Mouse (Mus musculus) forebrain, embryonic 16.5 days (tissue): ENCODE measurements around the gene Ccdc141. TPM values are rescaled to one million over a fixed set of nuclear protein-coding genes. Genes with fewer than 3 reads are reported as not detected.

Source experiments
- ATAC-seq: fragments of 200-750 bp; cut with Nextera tagmentation; 2 replicates; pipeline ENCODE4 v1.8.0; 2017; ENCODE audit warnings: mild to moderate bottlenecking, moderate library complexity
- H3K27ac ChIP-seq: fragments of 300-500 bp; sonication (generic); 2 replicates; pipeline ENCODE4 v1.5.1; 2014; ENCODE audit warnings: low read length, control low read depth
- H3K27me3 ChIP-seq: fragments of 300-500 bp; sonication (generic); replicated peaks from 2 replicates; pipeline ENCODE4 v1.6.1; 2014; ENCODE audit warnings: low read length; ENCODE audit not compliant: control insufficient read depth, insufficient read depth
- H3K36me3 ChIP-seq: fragments of 300-500 bp; sonication (generic); 2 replicates; pipeline ENCODE4 v1.6.1; 2014; ENCODE audit not compliant: control insufficient read depth, insufficient read depth
- H3K4me1 ChIP-seq: fragments of 300-500 bp; sonication (generic); replicated peaks from 2 replicates; pipeline ENCODE4 v1.6.1; 2014; ENCODE audit warnings: low read length; ENCODE audit not compliant: control insufficient read depth, insufficient read depth
- H3K4me2 ChIP-seq: fragments of 300-500 bp; sonication (generic); 2 replicates; pipeline ENCODE4 v1.6.1; 2014; ENCODE audit warnings: mild to moderate bottlenecking, low read length, control low read depth
- H3K4me3 ChIP-seq: fragments of 300-500 bp; sonication (generic); replicated peaks from 2 replicates; pipeline ENCODE4 v1.5.1; 2014; ENCODE audit warnings: mild to moderate bottlenecking, low read length, control low read depth
- H3K9ac ChIP-seq: fragments of 300-500 bp; sonication (generic); replicated peaks from 2 replicates; pipeline ENCODE4 v1.6.1; 2014; ENCODE audit warnings: low read depth, low read length, control low read depth
- H3K9me3 ChIP-seq: fragments of 300-500 bp; sonication (generic); 2 replicates; pipeline ENCODE4 v1.6.1; 2016; ENCODE audit warnings: low read length; ENCODE audit not compliant: control insufficient read depth
- WGBS: fragments of 180-500 bp; shearing (Covaris S2); extraction: QIAGEN DNeasy Blood & Tissue Kit; methylation state at CpG from one replicate; pipeline ENCODE4 v1.1.7; 2014; 5-methylcytosine and 5-hydroxymethylcytosine counted together
- polyA plus RNA-seq: library from polyadenylated mRNA; unstranded; fragments of >200 nt; fragmentation: Nextera tagmentation; extraction: Ambion mirVana; gene quantifications from 2 replicates; pipeline ENCODE4 v1.2.1, GENCODE M21; 2015

The Ccdc141 gene
- polyA plus RNA-seq, 1 experiment from 2014 or later, result 4.8 TPM

- H3K9me3 ChIP-seq, result no peaks in the 10 kb centered on the region
- ATAC-seq, result no peak
- H3K36me3 ChIP-seq, result no peaks in the 10 kb centered on the region
- no peaks in the 10 kb centered on the region for H3K27me3 ChIP-seq
- H3K4me2 ChIP-seq, result no peak overlapping the region
- no peak overlapping the region for H3K27ac ChIP-seq
- H3K4me3 ChIP-seq, result no peak overlapping the region
- no peak overlapping the region for H3K9ac ChIP-seq
- 93% methylated on average over 3 of the region's 3 CpGs for WGBS
- H3K4me1 ChIP-seq, result no peaks in the 10 kb centered on the region
Observed at GRCm38 (mm10) chr2:77106150-77106549, 64.3 kb downstream of the Ccdc141 start.

GRCm38 (mm10) chr2:77105006-77105715 is 65.3 kb downstream of the Ccdc141 start:
- Histone ChIP-seq H3K4me2 (no peak overlapping the region), H3K9ac (no peak overlapping the region), H3K27me3 (no peaks in the 10 kb centered on the region), H3K9me3 (no peaks in the 10 kb centered on the region), H3K36me3 (no peaks in the 10 kb centered on the region), H3K27ac (no peak overlapping the region), H3K4me1 (no peaks in the 10 kb centered on the region), H3K4me3 (no peak overlapping the region)
- ATAC-seq, result no peak
- WGBS, result 70% methylated on average over 8 of the region's 8 CpGs

- no peak overlapping the region for H3K4me3 ChIP-seq
- WGBS, result 87% methylated on average over 5 of the region's 5 CpGs
- H3K27ac ChIP-seq, result no peak overlapping the region
- H3K9ac ChIP-seq, result no peak overlapping the region
- H3K27me3 ChIP-seq, result no peaks in the 10 kb centered on the region
- H3K9me3 ChIP-seq, result no peaks in the 10 kb centered on the region
- H3K4me1 ChIP-seq, result no peaks in the 10 kb centered on the region
- H3K4me2 ChIP-seq, result no peak overlapping the region
- no peak for ATAC-seq
- H3K36me3 ChIP-seq, result no peaks in the 10 kb centered on the region
Observed at GRCm38 (mm10) chr2:77102516-77102915, 67.9 kb downstream of the Ccdc141 start.

GRCm38 (mm10) chr2:77099814-77100213 is 70.6 kb downstream of the Ccdc141 start:
- Histone ChIP-seq H3K9ac (no peak overlapping the region), H3K4me3 (no peak overlapping the region), H3K9me3 (no peaks in the 10 kb centered on the region), H3K27me3 (no peaks in the 10 kb centered on the region), H3K36me3 (no peaks in the 10 kb centered on the region), H3K4me1 (no peaks in the 10 kb centered on the region), H3K4me2 (no peak overlapping the region), H3K27ac (no peak overlapping the region)
- no peak for ATAC-seq
- WGBS, result 95% methylated on average over 2 of the region's 2 CpGs

- H3K4me3 ChIP-seq, result no peak overlapping the region
- H3K36me3 ChIP-seq, result no peaks in the 10 kb centered on the region
- no peak for ATAC-seq
- no peaks in the 10 kb centered on the region for H3K27me3 ChIP-seq
- no peak overlapping the region for H3K4me2 ChIP-seq
- H3K27ac ChIP-seq, result no peak overlapping the region
- no peaks in the 10 kb centered on the region for H3K4me1 ChIP-seq
- WGBS, result 94% methylated on average over 3 of the region's 3 CpGs
- H3K9me3 ChIP-seq, result no peaks in the 10 kb centered on the region
- no peak overlapping the region for H3K9ac ChIP-seq
Observed at GRCm38 (mm10) chr2:77098769-77099168, 71.7 kb downstream of the Ccdc141 start.

GRCm38 (mm10) chr2:77091749-77092148 is 78.7 kb downstream of the Ccdc141 start:
- Histone ChIP-seq H3K9ac (no peak overlapping the region), H3K4me3 (no peak overlapping the region), H3K27ac (no peak overlapping the region), H3K27me3 (no peaks in the 10 kb centered on the region), H3K4me1 (no peaks in the 10 kb centered on the region), H3K9me3 (no peaks in the 10 kb centered on the region), H3K36me3 (no peaks in the 10 kb centered on the region), H3K4me2 (no peak overlapping the region)
- no peak for ATAC-seq
- WGBS, result 79% methylated on average over 4 of the region's 4 CpGs

- no peak overlapping the region for H3K4me3 ChIP-seq
- H3K9ac ChIP-seq, result no peak overlapping the region
- H3K36me3 ChIP-seq, result no peaks in the 10 kb centered on the region
- no peaks in the 10 kb centered on the region for H3K27me3 ChIP-seq
- no peaks in the 10 kb centered on the region for H3K9me3 ChIP-seq
- H3K4me1 ChIP-seq, result no peaks in the 10 kb centered on the region
- H3K27ac ChIP-seq, result no peak overlapping the region
- 0 out of 2 replicates have a peak, but pooled peaks have one; percentile 23 for ATAC-seq
- H3K4me2 ChIP-seq, result no peak overlapping the region
Observed at GRCm38 (mm10) chr2:77085313-77085712, 85.1 kb downstream of the Ccdc141 start.

- ATAC-seq, result no peak
- no peaks in the 10 kb centered on the region for H3K27me3 ChIP-seq
- H3K9ac ChIP-seq, result no peak overlapping the region
- no peak overlapping the region for H3K4me2 ChIP-seq
- H3K4me3 ChIP-seq, result no peak overlapping the region
- H3K4me1 ChIP-seq, result no peaks in the 10 kb centered on the region
- H3K27ac ChIP-seq, result no peak overlapping the region
- no peaks in the 10 kb centered on the region for H3K9me3 ChIP-seq
- H3K36me3 ChIP-seq, result no peaks in the 10 kb centered on the region
Observed at GRCm38 (mm10) chr2:77084629-77085028, 85.8 kb downstream of the Ccdc141 start.

GRCm38 (mm10) chr2:77081156-77081555 is 89.3 kb downstream of the Ccdc141 start:
- ATAC-seq, result no peak
- no peak overlapping the region for H3K27ac ChIP-seq
- H3K36me3 ChIP-seq, result no peaks in the 10 kb centered on the region
- H3K4me2 ChIP-seq, result no peak overlapping the region
- no peak overlapping the region for H3K4me3 ChIP-seq
- H3K9ac ChIP-seq, result no peak overlapping the region
- H3K9me3 ChIP-seq, result no peaks in the 10 kb centered on the region
- no peaks in the 10 kb centered on the region for H3K4me1 ChIP-seq
- no peaks in the 10 kb centered on the region for H3K27me3 ChIP-seq
- WGBS, result 84% methylated on average over 2 of the region's 2 CpGs

GRCm38 (mm10) chr2:77080657-77081056 is 89.8 kb downstream of the Ccdc141 start:
- H3K4me2 ChIP-seq, result no peak overlapping the region
- no peak for ATAC-seq
- no peaks in the 10 kb centered on the region for H3K4me1 ChIP-seq
- no peak overlapping the region for H3K9ac ChIP-seq
- no peak overlapping the region for H3K27ac ChIP-seq
- no peaks in the 10 kb centered on the region for H3K9me3 ChIP-seq
- H3K4me3 ChIP-seq, result no peak overlapping the region
- 93% methylated on average over 3 of the region's 3 CpGs for WGBS
- no peaks in the 10 kb centered on the region for H3K27me3 ChIP-seq
- no peaks in the 10 kb centered on the region for H3K36me3 ChIP-seq
